Mouse (Mus musculus): ENCODE results near the gene Tufm.

GRCm38 (mm10) chr7:126449991-126450390 lies 37.2 kb upstream of the Tufm start:
- TF ChIP-seq POLR2A (IDR thresholded peaks at IDR 0.05; ENCODE audit: low read depth, low read length) (no peak), CTCF (IDR thresholded peaks at IDR 0.05; ENCODE audit: borderline replicate concordance, insufficient read depth, low read length) (no peak)
